Mouse (Mus musculus) stomach, adult 2 months (tissue): ENCODE data around the gene Cldn3. TPM values are rescaled to one million over a fixed set of nuclear protein-coding genes. Genes with fewer than 3 reads are reported as not detected.

Source experiments
- polyA plus RNA-seq: library from polyadenylated mRNA; depleted of rRNA; stranded (reverse); fragments of >200 nt; gene quantifications from 2 replicates; pipeline ENCODE4 v1.2.3, GENCODE M21; 2012; rRNA removed

Cldn3 gene
- 3.1 and 3.5 TPM in 2 replicates for polyA plus RNA-seq

GRCm38 (mm10) chr5:134985633-134986297 lies at the start of gene Cldn3:
TSS of gene Cldn3 (plus strand) at chr5:134986214.

GRCm38 (mm10) chr5:134946857-134947255 lies 39.2 kb upstream of the Cldn3 start, which contains the start of gene Cldn4:
TSS of gene Cldn4 (minus strand) at chr5:134946934.

GRCm38 (mm10) chr5:135008671-135009589 lies 22.9 kb downstream of the Cldn3 start, which contains the start of gene Abhd11:
TSS of gene Abhd11 (plus strand) at chr5:135009152.

GRCm38 (mm10) chr5:135023344-135024173 lies 37.5 kb downstream of the Cldn3 start, which contains the start of gene Stx1a:
TSS of gene Stx1a (plus strand) at chr5:135023482.

Other genes starting within 250 kb of the Cldn3 start
- 73.2 and 109 TPM in 2 replicates for gene Eln, start 238.9 kb upstream of the Cldn3 start, polyA plus RNA-seq
- gene Tmem270, start 79.5 kb upstream of the Cldn3 start, polyA plus RNA-seq: not detected in 2 replicates
- gene Cldn13, start 70.7 kb upstream of the Cldn3 start, polyA plus RNA-seq: not detected in 2 replicates
- 2.1 and 3.1 TPM in 2 replicates for gene Mettl27, start 53.8 kb upstream of the Cldn3 start, polyA plus RNA-seq
- 16.9 and 17.5 TPM in 2 replicates for gene Cldn4, start 39.3 kb upstream of the Cldn3 start, polyA plus RNA-seq
- gene Abhd11, start 22.9 kb downstream of the Cldn3 start, polyA plus RNA-seq: 26.0 and 26.5 TPM in 2 replicates
- 4.6 and 4.9 TPM in 2 replicates for gene Stx1a, start 37.3 kb downstream of the Cldn3 start, polyA plus RNA-seq
- gene Dnajc30, start 78.0 kb downstream of the Cldn3 start, polyA plus RNA-seq: 17.9 and 21.3 TPM in 2 replicates
- 26.3 and 30.4 TPM in 2 replicates for gene Bud23, start 78.7 kb downstream of the Cldn3 start, polyA plus RNA-seq
- gene Vps37d, start 92.1 kb downstream of the Cldn3 start, polyA plus RNA-seq: 2.1 and 3.0 TPM in 2 replicates
- gene Mlxipl, start 103.7 kb downstream of the Cldn3 start, polyA plus RNA-seq: 3.9 and 4.0 TPM in 2 replicates
- gene Tbl2, start 163.4 kb downstream of the Cldn3 start, polyA plus RNA-seq: 1.7 and 2.0 TPM in 2 replicates
- 18.8 and 20.5 TPM in 2 replicates for gene Bcl7b, start 182.1 kb downstream of the Cldn3 start, polyA plus RNA-seq
- 6.5 and 7.3 TPM in 2 replicates for gene Baz1b, start 201.1 kb downstream of the Cldn3 start, polyA plus RNA-seq